Mouse (Mus musculus) ES-Bruce4 (cell line): ENCODE measurements around the gene Tmem164.

Source experiments
- EP300 ChIP-seq: IDR thresholded peaks from 2 replicates; pipeline ENCODE4 v1.6.1; 2011; ENCODE audit warnings: low read depth, low read length; ENCODE audit not compliant: insufficient read depth
- POLR2A ChIP-seq: IDR thresholded peaks from one replicate; pipeline ENCODE4 v1.8.1; 2011; ENCODE audit warnings: low read length; ENCODE audit not compliant: insufficient read depth

DNA sequence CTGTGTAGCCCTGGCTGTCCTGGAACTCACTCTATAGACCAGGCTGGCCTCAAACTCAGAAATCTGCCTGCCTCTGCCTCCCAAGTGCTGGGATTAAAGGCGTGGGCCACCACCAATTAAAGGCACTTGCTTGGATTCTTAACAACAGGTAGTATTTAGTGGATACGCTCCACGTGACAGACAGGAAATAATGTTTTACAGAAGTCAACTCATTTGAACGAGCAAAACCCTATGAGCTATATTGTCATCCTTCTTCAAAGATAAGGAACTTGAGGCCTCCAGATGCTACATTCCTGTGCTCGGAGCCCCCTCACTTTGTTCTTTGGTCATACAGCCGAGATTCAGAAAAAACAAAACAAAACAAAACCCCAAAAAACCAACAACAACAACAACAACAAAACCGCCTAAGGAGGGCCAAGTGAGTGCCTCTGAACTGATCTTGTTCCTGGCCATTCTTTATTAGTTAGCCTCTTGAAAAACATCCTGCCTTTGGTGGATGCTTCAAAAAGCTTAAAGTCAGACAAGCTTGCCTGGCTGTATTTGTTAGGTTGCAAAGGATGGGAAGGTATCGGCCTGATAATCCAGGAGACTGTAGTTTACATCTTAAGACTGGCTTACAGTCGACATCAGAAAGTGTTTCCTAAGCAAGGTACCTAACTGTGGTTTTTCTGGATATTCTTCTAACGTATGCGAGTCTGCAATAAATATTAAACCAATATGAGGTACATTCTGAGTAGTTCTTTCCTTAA, 1.5 kb upstream of the Tmem164 start:
- TF ChIP-seq EP300 (no peak), POLR2A (no peak)
